Mouse (Mus musculus): Measurements from ENCODE around the gene Pcgf5. TPM values are rescaled to one million over a fixed set of nuclear protein-coding genes. Genes with fewer than 3 reads are reported as not detected.
"Not testable (repeated sequence)": the region's sequence is repeated elsewhere in the genome, so short reads cannot be mapped to it uniquely, and the experiment has no call there.

Pcgf5 gene
- polyA plus RNA-seq, 1 experiment from 2014 or later = 9.4 TPM

- no peaks in the 10 kb centered on the region for H3K9me3 ChIP-seq (ENCODE audit: control insufficient read depth, low read length)
- whole genome bisulfite sequencing = 60% methylated on average over 9 of the region's 9 CpGs
- peak; percentile 47 for DNase-seq (ENCODE audit: low spot score)
- H3K4me2 ChIP-seq (ENCODE audit: low read depth) = no peak overlapping the region
- no peaks in the 10 kb centered on the region for H3K4me1 ChIP-seq (ENCODE audit: control insufficient read depth, insufficient read depth, low read length)
- no peak overlapping the region for H3K4me3 ChIP-seq (ENCODE audit: low read depth, low read length)
- H3K27ac ChIP-seq (ENCODE audit: low read depth, low read length) = no peak overlapping the region
- no peak overlapping the region for H3K9ac ChIP-seq (ENCODE audit: low read length)
- ATAC-seq (ENCODE audit: insufficient read depth, low FRiP score, low TSS enrichment) = peak; percentile 35; the same call in 1 of the 2 replicates
- no peaks in the 10 kb centered on the region for H3K36me3 ChIP-seq (ENCODE audit: control insufficient read depth, insufficient read depth, low read length)
- H3K27me3 ChIP-seq (ENCODE audit: control insufficient read depth, insufficient read depth, low read length) = no peaks in the 10 kb centered on the region
These were observed 92.0 kb downstream of the Pcgf5 start for GRCm38 (mm10) chr19:36439894-36440714.

- DNase-seq (ENCODE audit: low spot score) (no peak), ATAC-seq (ENCODE audit: insufficient read depth, low FRiP score, low TSS enrichment) (no peak)
- H3K36me3 ChIP-seq (ENCODE audit: control insufficient read depth, insufficient read depth, low read length) = no peaks in the 10 kb centered on the region
- no peak overlapping the region for H3K4me3 ChIP-seq (ENCODE audit: low read depth, low read length)
- H3K27ac ChIP-seq (ENCODE audit: low read depth, low read length) = no peak overlapping the region
- H3K9me3 ChIP-seq (ENCODE audit: control insufficient read depth, low read length) = no peaks in the 10 kb centered on the region
- H3K4me1 ChIP-seq (ENCODE audit: control insufficient read depth, insufficient read depth, low read length) = no peaks in the 10 kb centered on the region
- no peak overlapping the region for H3K4me2 ChIP-seq (ENCODE audit: low read depth)
- no peak overlapping the region for H3K9ac ChIP-seq (ENCODE audit: low read length)
- H3K27me3 ChIP-seq (ENCODE audit: control insufficient read depth, insufficient read depth, low read length) = no peaks in the 10 kb centered on the region
- WGBS = 91% methylated on average over 3 of the region's 3 CpGs
These were observed 103.0 kb downstream of the Pcgf5 start for GRCm38 (mm10) chr19:36450997-36451608.

GRCm38 (mm10) chr19:36451731-36452130, 103.6 kb downstream of the Pcgf5 start:
- 53% methylated on average over 5 of the region's 5 CpGs for WGBS
- ATAC-seq (ENCODE audit: insufficient read depth, low FRiP score, low TSS enrichment) = no peak

GRCm38 (mm10) chr19:36452210-36452609, 104.1 kb downstream of the Pcgf5 start:
- not testable (repeated sequence) for DNase-seq (ENCODE audit: low spot score); H3K4me3 ChIP-seq (ENCODE audit: low read depth, low read length); H3K27me3 ChIP-seq (ENCODE audit: control insufficient read depth, insufficient read depth, low read length); H3K9ac ChIP-seq (ENCODE audit: low read length); H3K27ac ChIP-seq (ENCODE audit: low read depth, low read length); ATAC-seq (ENCODE audit: insufficient read depth, low FRiP score, low TSS enrichment); H3K36me3 ChIP-seq (ENCODE audit: control insufficient read depth, insufficient read depth, low read length); H3K4me1 ChIP-seq (ENCODE audit: control insufficient read depth, insufficient read depth, low read length); H3K4me2 ChIP-seq (ENCODE audit: low read depth); H3K9me3 ChIP-seq (ENCODE audit: control insufficient read depth, low read length)
- 73% methylated on average over 3 of the region's 3 CpGs for WGBS

More at GRCm38 (mm10) chr19:36451731-36452130, 103.6 kb downstream of the Pcgf5 start:
- no peaks in the 10 kb centered on the region for H3K27me3 ChIP-seq (ENCODE audit: control insufficient read depth, insufficient read depth, low read length)
- H3K27ac ChIP-seq (ENCODE audit: low read depth, low read length) = no peak overlapping the region
- no peaks in the 10 kb centered on the region for H3K4me1 ChIP-seq (ENCODE audit: control insufficient read depth, insufficient read depth, low read length)
- no peak overlapping the region for H3K4me2 ChIP-seq (ENCODE audit: low read depth)
- no peaks in the 10 kb centered on the region for H3K9me3 ChIP-seq (ENCODE audit: control insufficient read depth, low read length)
- no peak for DNase-seq (ENCODE audit: low spot score)
- H3K9ac ChIP-seq (ENCODE audit: low read length) = no peak overlapping the region
- no peak overlapping the region for H3K4me3 ChIP-seq (ENCODE audit: low read depth, low read length)
- H3K36me3 ChIP-seq (ENCODE audit: control insufficient read depth, insufficient read depth, low read length) = no peaks in the 10 kb centered on the region

GRCm38 (mm10) chr19:36453451-36453850, 105.3 kb downstream of the Pcgf5 start:
- Histone ChIP-seq H3K27me3 (ENCODE audit: control insufficient read depth, insufficient read depth, low read length) (no peaks in the 10 kb centered on the region), H3K27ac (ENCODE audit: low read depth, low read length) (no peak overlapping the region), H3K4me2 (ENCODE audit: low read depth) (no peak overlapping the region), H3K4me3 (ENCODE audit: low read depth, low read length) (no peak overlapping the region), H3K9me3 (ENCODE audit: control insufficient read depth, low read length) (no peaks in the 10 kb centered on the region), H3K4me1 (ENCODE audit: control insufficient read depth, insufficient read depth, low read length) (no peaks in the 10 kb centered on the region), H3K36me3 (ENCODE audit: control insufficient read depth, insufficient read depth, low read length) (no peaks in the 10 kb centered on the region), H3K9ac (ENCODE audit: low read length) (no peak overlapping the region)
- 94% methylated on average over 4 of the region's 4 CpGs for WGBS
- DNase-seq (ENCODE audit: low spot score) (no peak), ATAC-seq (ENCODE audit: insufficient read depth, low FRiP score, low TSS enrichment) (no peak)

- 16% methylated on average over 6 of the region's 6 CpGs for WGBS
- peak; percentile 58 for DNase-seq (ENCODE audit: low spot score)
- Histone ChIP-seq H3K27ac (ENCODE audit: low read depth, low read length) (no peak overlapping the region), H3K4me2 (ENCODE audit: low read depth) (no peak overlapping the region), H3K9me3 (ENCODE audit: control insufficient read depth, low read length) (no peaks in the 10 kb centered on the region), H3K27me3 (ENCODE audit: control insufficient read depth, insufficient read depth, low read length) (no peaks in the 10 kb centered on the region), H3K4me1 (ENCODE audit: control insufficient read depth, insufficient read depth, low read length) (no peaks in the 10 kb centered on the region), H3K4me3 (ENCODE audit: low read depth, low read length) (no peak overlapping the region), H3K9ac (ENCODE audit: low read length) (no peak overlapping the region), H3K36me3 (ENCODE audit: control insufficient read depth, insufficient read depth, low read length) (no peaks in the 10 kb centered on the region)
- no peak for ATAC-seq (ENCODE audit: insufficient read depth, low FRiP score, low TSS enrichment)
These were observed 122.0 kb downstream of the Pcgf5 start for GRCm38 (mm10) chr19:36470106-36470505.

DNA sequence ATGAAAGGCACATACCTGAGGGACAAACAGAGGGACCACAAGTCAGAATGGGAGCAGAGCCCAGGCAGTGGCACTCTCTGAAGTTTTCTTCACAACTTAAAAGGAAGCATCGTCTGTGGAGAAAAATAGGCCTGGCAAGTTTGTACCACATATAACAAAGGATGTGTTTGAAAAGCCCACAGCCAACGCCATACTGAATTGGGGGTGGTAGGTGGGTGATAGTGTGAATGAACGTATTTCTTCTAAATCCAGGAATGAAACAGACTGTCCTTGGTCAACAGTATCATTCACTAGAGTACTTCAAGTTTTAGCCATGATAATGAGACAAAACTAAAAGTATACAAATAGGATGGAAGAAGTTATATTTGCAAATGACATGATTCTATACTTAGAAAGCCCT, 123.2 kb downstream of the Pcgf5 start:
- Histone ChIP-seq H3K4me3 (ENCODE audit: low read depth, low read length) (no peak overlapping the region), H3K27me3 (ENCODE audit: control insufficient read depth, insufficient read depth, low read length) (no peaks in the 10 kb centered on the region), H3K36me3 (ENCODE audit: control insufficient read depth, insufficient read depth, low read length) (no peaks in the 10 kb centered on the region), H3K9ac (ENCODE audit: low read length) (no peak overlapping the region), H3K27ac (ENCODE audit: low read depth, low read length) (no peak overlapping the region), H3K9me3 (ENCODE audit: control insufficient read depth, low read length) (no peaks in the 10 kb centered on the region), H3K4me2 (ENCODE audit: low read depth) (no peak overlapping the region), H3K4me1 (ENCODE audit: control insufficient read depth, insufficient read depth, low read length) (no peaks in the 10 kb centered on the region)
- no peak for DNase-seq (ENCODE audit: low spot score)
- ATAC-seq (ENCODE audit: insufficient read depth, low FRiP score, low TSS enrichment) = no peak
- 89% methylated on average over 3 of the region's 3 CpGs for WGBS

- DNase-seq (ENCODE audit: low spot score) = no peak
- Histone ChIP-seq H3K9ac (ENCODE audit: low read length) (no peak overlapping the region), H3K27ac (ENCODE audit: low read depth, low read length) (no peak overlapping the region), H3K4me3 (ENCODE audit: low read depth, low read length) (no peak overlapping the region), H3K36me3 (ENCODE audit: control insufficient read depth, insufficient read depth, low read length) (no peaks in the 10 kb centered on the region), H3K27me3 (ENCODE audit: control insufficient read depth, insufficient read depth, low read length) (no peaks in the 10 kb centered on the region), H3K4me2 (ENCODE audit: low read depth) (no peak overlapping the region), H3K4me1 (ENCODE audit: control insufficient read depth, insufficient read depth, low read length) (no peaks in the 10 kb centered on the region), H3K9me3 (ENCODE audit: control insufficient read depth, low read length) (no peaks in the 10 kb centered on the region)
- WGBS = 92% methylated on average over 4 of the region's 4 CpGs
- no peak for ATAC-seq (ENCODE audit: insufficient read depth, low FRiP score, low TSS enrichment)
These were observed 128.5 kb downstream of the Pcgf5 start for GRCm38 (mm10) chr19:36476596-36476995.

GRCm38 (mm10) chr19:36477151-36477550, 129.0 kb downstream of the Pcgf5 start:
- Histone ChIP-seq H3K9me3 (ENCODE audit: control insufficient read depth, low read length) (no peaks in the 10 kb centered on the region), H3K9ac (ENCODE audit: low read length) (no peak overlapping the region), H3K4me3 (ENCODE audit: low read depth, low read length) (no peak overlapping the region), H3K36me3 (ENCODE audit: control insufficient read depth, insufficient read depth, low read length) (no peaks in the 10 kb centered on the region), H3K27me3 (ENCODE audit: control insufficient read depth, insufficient read depth, low read length) (no peaks in the 10 kb centered on the region), H3K4me2 (ENCODE audit: low read depth) (no peak overlapping the region), H3K27ac (ENCODE audit: low read depth, low read length) (no peak overlapping the region), H3K4me1 (ENCODE audit: control insufficient read depth, insufficient read depth, low read length) (no peaks in the 10 kb centered on the region)
- no peak for DNase-seq (ENCODE audit: low spot score)
- no peak for ATAC-seq (ENCODE audit: insufficient read depth, low FRiP score, low TSS enrichment)
- 63% methylated on average over 9 of the region's 9 CpGs for WGBS
